Mouse (Mus musculus) forebrain, embryonic 16.5 days (tissue): ENCODE measurements around the gene Armc9. TPM values are rescaled to one million over a fixed set of nuclear protein-coding genes. Genes with fewer than 3 reads are reported as not detected.

ENCODE experiments used
- ATAC-seq: fragments of 200-750 bp; cut with Nextera tagmentation; 2 replicates; pipeline ENCODE4 v1.8.0; 2017; ENCODE audit warnings: mild to moderate bottlenecking, moderate library complexity
- H3K27ac ChIP-seq: fragments of 300-500 bp; sonication (generic); 2 replicates; pipeline ENCODE4 v1.5.1; 2014; ENCODE audit warnings: low read length, control low read depth
- H3K27me3 ChIP-seq: fragments of 300-500 bp; sonication (generic); replicated peaks from 2 replicates; pipeline ENCODE4 v1.6.1; 2014; ENCODE audit warnings: low read length; ENCODE audit not compliant: control insufficient read depth, insufficient read depth
- H3K36me3 ChIP-seq: fragments of 300-500 bp; sonication (generic); 2 replicates; pipeline ENCODE4 v1.6.1; 2014; ENCODE audit not compliant: control insufficient read depth, insufficient read depth
- H3K4me1 ChIP-seq: fragments of 300-500 bp; sonication (generic); replicated peaks from 2 replicates; pipeline ENCODE4 v1.6.1; 2014; ENCODE audit warnings: low read length; ENCODE audit not compliant: control insufficient read depth, insufficient read depth
- H3K4me2 ChIP-seq: fragments of 300-500 bp; sonication (generic); 2 replicates; pipeline ENCODE4 v1.6.1; 2014; ENCODE audit warnings: mild to moderate bottlenecking, low read length, control low read depth
- H3K4me3 ChIP-seq: fragments of 300-500 bp; sonication (generic); replicated peaks from 2 replicates; pipeline ENCODE4 v1.5.1; 2014; ENCODE audit warnings: mild to moderate bottlenecking, low read length, control low read depth
- H3K9ac ChIP-seq: fragments of 300-500 bp; sonication (generic); replicated peaks from 2 replicates; pipeline ENCODE4 v1.6.1; 2014; ENCODE audit warnings: low read depth, low read length, control low read depth
- H3K9me3 ChIP-seq: fragments of 300-500 bp; sonication (generic); 2 replicates; pipeline ENCODE4 v1.6.1; 2016; ENCODE audit warnings: low read length; ENCODE audit not compliant: control insufficient read depth
- WGBS: fragments of 180-500 bp; shearing (Covaris S2); extraction: QIAGEN DNeasy Blood & Tissue Kit; methylation state at CpG from one replicate; pipeline ENCODE4 v1.1.7; 2014; 5-methylcytosine and 5-hydroxymethylcytosine counted together
- polyA plus RNA-seq: library from polyadenylated mRNA; unstranded; fragments of >200 nt; fragmentation: Nextera tagmentation; extraction: Ambion mirVana; gene quantifications from 2 replicates; pipeline ENCODE4 v1.2.1, GENCODE M21; 2015

Gene Armc9
- polyA plus RNA-seq, 1 experiment from 2014 or later = 36.5 TPM

DNA sequence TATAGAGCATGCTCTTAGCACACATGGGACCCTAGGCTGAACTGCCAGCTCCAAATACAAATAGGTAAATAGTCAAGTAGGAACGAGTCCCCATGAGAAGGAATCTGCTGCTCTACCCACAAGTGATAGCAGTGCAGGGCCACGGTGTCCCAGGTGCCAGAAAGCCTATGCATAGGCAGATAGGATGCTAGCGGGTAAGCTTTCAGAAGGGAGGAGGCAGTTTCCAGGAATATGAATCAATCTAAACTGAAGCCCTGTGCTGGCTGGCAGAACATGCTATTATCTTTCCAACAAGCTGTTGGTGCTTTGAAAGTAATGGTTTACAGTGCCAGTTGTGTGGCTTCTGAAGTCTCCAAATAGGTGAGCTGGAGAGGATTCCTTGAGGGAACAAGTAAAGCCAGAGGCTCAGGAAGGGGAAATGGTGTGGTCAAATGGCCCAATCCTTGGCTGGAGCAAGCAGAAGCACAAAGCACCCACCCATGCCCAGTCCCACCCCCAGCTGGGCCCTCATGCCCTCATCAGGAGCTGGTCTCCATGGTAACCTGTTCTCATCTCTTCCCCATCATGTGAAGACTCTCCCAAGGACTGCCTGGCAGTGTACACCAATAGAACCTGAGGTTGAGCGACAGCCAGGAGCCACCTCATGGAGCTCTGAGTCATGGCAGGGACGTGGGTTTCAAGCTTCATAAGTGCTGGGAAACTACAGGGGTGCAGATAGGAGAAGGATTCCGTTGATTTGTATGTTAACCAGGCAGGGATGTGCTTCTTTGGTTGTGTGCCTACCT, 90.9 kb downstream of the Armc9 start:
- Histone ChIP-seq H3K4me2 (no peak overlapping the region), H3K9ac (no peak overlapping the region), H3K27ac (no peak overlapping the region), H3K9me3 (no peaks in the 10 kb centered on the region), H3K4me1 (no peaks in the 10 kb centered on the region), H3K36me3 (peaks cover 11% of the 10 kb centered on the region), H3K4me3 (no peak overlapping the region), H3K27me3 (no peaks in the 10 kb centered on the region)
- 87% methylated on average over 6 of the region's 6 CpGs for WGBS
- ATAC-seq = no peak

- Histone ChIP-seq H3K36me3 (peaks cover 4% of the 10 kb centered on the region; the same call in 1 of the 2 replicates), H3K9me3 (no peaks in the 10 kb centered on the region), H3K27me3 (no peaks in the 10 kb centered on the region), H3K9ac (no peak overlapping the region), H3K4me1 (no peaks in the 10 kb centered on the region), H3K4me2 (no peak overlapping the region), H3K27ac (no peak overlapping the region), H3K4me3 (no peak overlapping the region)
- no peak for ATAC-seq
- WGBS = 88% methylated on average over 8 of the region's 8 CpGs
Observed at GRCm38 (mm10) chr1:86253410-86253809, 98.8 kb downstream of the Armc9 start.

DNA sequence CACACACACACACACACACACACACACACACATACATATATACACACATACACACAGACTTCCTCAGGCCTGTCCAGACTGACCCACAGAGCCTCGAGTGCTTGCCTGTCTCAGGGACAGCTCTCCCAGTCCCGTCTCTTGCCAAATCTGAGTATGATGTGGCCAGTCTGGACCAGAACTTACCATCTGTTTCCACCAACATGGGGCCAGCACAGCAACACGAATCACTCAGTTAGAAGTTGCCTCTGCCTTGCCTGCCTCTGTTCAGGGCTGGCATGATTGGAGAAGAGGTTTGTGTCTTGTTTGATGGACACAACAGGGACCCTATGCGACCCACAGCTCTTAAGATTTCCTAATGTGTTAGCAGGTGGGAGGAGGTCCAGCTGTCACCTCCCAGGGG, 101.7 kb downstream of the Armc9 start:
- WGBS = 74% methylated on average over 4 of the region's 4 CpGs
- no peaks in the 10 kb centered on the region for H3K9me3 ChIP-seq
- no peaks in the 10 kb centered on the region; the same call in 1 of the 2 replicates for H3K36me3 ChIP-seq
- no peak overlapping the region for H3K9ac ChIP-seq
- H3K27me3 ChIP-seq = no peaks in the 10 kb centered on the region
- no peaks in the 10 kb centered on the region for H3K4me1 ChIP-seq
- H3K27ac ChIP-seq = no peak overlapping the region
- no peak overlapping the region for H3K4me2 ChIP-seq
- H3K4me3 ChIP-seq = no peak overlapping the region
- no peak for ATAC-seq

DNA sequence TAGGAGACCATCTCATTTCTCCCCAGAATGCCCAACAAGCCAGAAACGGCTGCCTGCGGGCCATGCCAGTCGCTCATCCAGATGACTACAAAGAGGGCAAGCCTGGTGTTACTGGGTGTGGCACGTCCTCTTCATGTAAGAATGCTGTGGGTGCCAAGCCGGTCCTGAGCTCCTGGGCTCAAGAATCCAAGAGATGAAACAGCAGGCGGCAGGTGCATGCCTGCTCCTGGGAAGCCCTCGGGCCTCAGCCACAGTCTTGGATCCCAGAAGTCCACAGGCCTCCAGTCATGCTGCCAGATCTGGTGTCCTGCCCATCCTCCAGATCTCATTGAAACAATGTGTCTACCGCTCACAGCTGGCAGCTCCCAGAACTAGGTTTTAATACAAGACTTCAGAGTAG, 102.6 kb downstream of the Armc9 start:
- Histone ChIP-seq H3K4me2 (no peak overlapping the region), H3K9ac (no peak overlapping the region), H3K4me3 (no peak overlapping the region), H3K36me3 (no peaks in the 10 kb centered on the region; the same call in 1 of the 2 replicates), H3K27ac (no peak overlapping the region), H3K9me3 (no peaks in the 10 kb centered on the region), H3K4me1 (no peaks in the 10 kb centered on the region), H3K27me3 (no peaks in the 10 kb centered on the region)
- WGBS = 91% methylated on average over 8 of the region's 8 CpGs
- no peak for ATAC-seq

- Histone ChIP-seq H3K27ac (no peak overlapping the region), H3K4me3 (no peak overlapping the region), H3K36me3 (no peaks in the 10 kb centered on the region; the same call in 1 of the 2 replicates), H3K9ac (no peak overlapping the region), H3K27me3 (no peaks in the 10 kb centered on the region), H3K9me3 (no peaks in the 10 kb centered on the region), H3K4me1 (no peaks in the 10 kb centered on the region), H3K4me2 (no peak overlapping the region)
- 76% methylated on average over 7 of the region's 7 CpGs for WGBS
- ATAC-seq = no peak
Observed at GRCm38 (mm10) chr1:86258171-86258824, 103.7 kb downstream of the Armc9 start.

GRCm38 (mm10) chr1:86263564-86264339, 109.2 kb downstream of the Armc9 start:
- no peaks in the 10 kb centered on the region for H3K4me1 ChIP-seq
- no peak overlapping the region for H3K4me2 ChIP-seq
- no peak overlapping the region for H3K9ac ChIP-seq
- no peaks in the 10 kb centered on the region for H3K9me3 ChIP-seq
- no peaks in the 10 kb centered on the region for H3K27me3 ChIP-seq
- WGBS = 58% methylated on average over 7 of the region's 7 CpGs
- no peak for ATAC-seq
- H3K4me3 ChIP-seq = no peak overlapping the region
- no peaks in the 10 kb centered on the region for H3K36me3 ChIP-seq
- no peak overlapping the region for H3K27ac ChIP-seq

DNA sequence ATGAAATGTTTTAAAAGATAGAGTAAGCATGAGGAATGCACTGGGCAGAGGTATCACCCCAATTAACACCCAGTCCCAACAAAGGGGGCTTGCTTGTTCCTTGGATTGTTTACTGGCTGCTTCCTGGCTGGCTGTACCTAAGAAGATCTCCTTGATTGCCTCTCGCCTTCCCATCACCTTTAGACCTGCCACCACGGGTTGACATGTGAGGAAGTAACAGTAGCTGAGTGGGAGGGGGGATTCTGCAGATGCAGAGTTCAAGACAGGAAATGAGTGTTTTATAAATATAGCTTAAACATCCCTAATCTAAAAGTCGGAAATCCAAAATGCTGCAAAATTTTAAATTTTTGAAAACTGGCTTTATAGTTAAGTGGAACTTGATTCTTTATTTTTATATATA, 110.5 kb downstream of the Armc9 start:
- Histone ChIP-seq H3K27ac (no peak overlapping the region), H3K27me3 (no peaks in the 10 kb centered on the region), H3K4me2 (no peak overlapping the region), H3K4me3 (no peak overlapping the region), H3K9me3 (no peaks in the 10 kb centered on the region), H3K9ac (no peak overlapping the region), H3K4me1 (no peaks in the 10 kb centered on the region), H3K36me3 (no peaks in the 10 kb centered on the region)
- WGBS = 77% methylated on average over 3 of the region's 3 CpGs
- no peak for ATAC-seq

DNA sequence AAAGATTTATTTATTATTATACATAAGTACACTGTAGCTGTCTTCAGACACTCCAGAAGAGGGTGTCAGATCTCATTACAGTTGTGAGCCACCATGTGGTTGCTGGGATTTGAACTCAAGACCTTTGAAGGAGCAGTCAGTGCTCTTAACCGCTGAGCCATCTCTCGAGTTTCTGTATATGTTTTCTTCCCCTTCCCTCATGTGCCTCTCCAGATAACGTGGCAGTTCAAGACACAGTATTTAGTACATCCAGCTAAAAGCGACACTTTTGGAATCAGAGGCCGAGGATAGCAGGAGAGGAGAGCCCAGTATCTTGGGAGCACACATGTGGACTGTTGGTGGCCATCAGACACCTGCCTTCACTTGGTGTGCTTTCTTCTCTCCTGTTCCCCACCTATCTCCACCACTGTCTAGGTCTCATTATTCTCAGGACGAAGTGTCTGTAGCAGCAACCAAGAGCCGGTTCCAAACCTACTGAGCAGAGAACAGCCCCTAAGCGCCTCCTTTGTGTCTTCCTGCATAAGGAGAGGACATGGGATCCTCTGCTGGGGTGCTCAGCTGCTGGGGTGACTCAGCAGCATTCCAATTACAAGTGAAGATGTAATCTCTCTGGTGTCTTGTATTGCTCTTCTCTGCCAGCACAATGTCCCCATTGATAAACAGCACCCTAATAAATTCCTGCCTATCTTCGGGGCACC, 114.1 kb downstream of the Armc9 start:
- H3K4me2 ChIP-seq = no peak overlapping the region
- H3K9me3 ChIP-seq = no peaks in the 10 kb centered on the region
- no peaks in the 10 kb centered on the region for H3K27me3 ChIP-seq
- no peak overlapping the region for H3K9ac ChIP-seq
- H3K4me1 ChIP-seq = no peaks in the 10 kb centered on the region
- WGBS = 92% methylated on average over 9 of the region's 9 CpGs
- H3K27ac ChIP-seq = no peak overlapping the region
- H3K36me3 ChIP-seq = no peaks in the 10 kb centered on the region
- no peak for ATAC-seq
- no peak overlapping the region for H3K4me3 ChIP-seq

DNA sequence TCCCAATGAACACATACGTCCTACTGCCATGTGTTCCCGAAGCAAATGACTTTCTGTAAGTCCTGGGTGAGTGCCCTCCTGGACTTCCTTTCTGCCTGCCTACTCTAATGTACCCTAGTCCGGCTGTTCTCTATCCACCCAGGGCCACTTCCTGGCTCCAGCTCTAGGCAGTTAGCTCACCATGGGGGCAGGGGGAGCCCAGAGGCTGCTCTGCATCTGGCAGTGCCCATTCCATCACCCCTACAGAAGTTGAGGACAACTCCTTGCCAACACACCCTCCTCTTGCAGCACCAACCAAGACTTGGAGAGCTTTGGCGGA, 114.6 kb downstream of the Armc9 start:
- no peaks in the 10 kb centered on the region for H3K4me1 ChIP-seq
- H3K27me3 ChIP-seq = no peaks in the 10 kb centered on the region
- H3K4me2 ChIP-seq = no peak overlapping the region
- no peak for ATAC-seq
- H3K36me3 ChIP-seq = no peaks in the 10 kb centered on the region
- WGBS = 86% methylated on average over 4 of the region's 4 CpGs
- no peak overlapping the region for H3K27ac ChIP-seq
- no peak overlapping the region for H3K9ac ChIP-seq
- H3K4me3 ChIP-seq = no peak overlapping the region
- H3K9me3 ChIP-seq = no peaks in the 10 kb centered on the region
